Mouse (Mus musculus) midbrain, postnatal 0 days (tissue): ENCODE data around the gene Afg1l. TPM values are rescaled to one million over a fixed set of nuclear protein-coding genes. Genes with fewer than 3 reads are reported as not detected.

Source experiments
- ATAC-seq: fragments of 200-750 bp; cut with Nextera tagmentation; 2 replicates; pipeline ENCODE4 v1.8.0; 2017; ENCODE audit warnings: moderate number of reproducible peaks, mild to moderate bottlenecking, moderate TSS enrichment, moderate library complexity; ENCODE audit not compliant: low FRiP score
- DNase-seq: peaks from one replicate; pipeline ENCODE4 v3.0.0-alpha.2; 2015; ENCODE audit warnings: low spot score
- H3K27ac ChIP-seq: fragments of 300-500 bp; sonication (generic); 2 replicates; pipeline ENCODE4 v1.5.1; 2014; ENCODE audit warnings: low read depth, mild to moderate bottlenecking, low read length, mixed read lengths
- H3K27me3 ChIP-seq: fragments of 300-500 bp; sonication (generic); 2 replicates; pipeline ENCODE4 v1.6.1; 2014; ENCODE audit warnings: low read length, control low read depth, mixed read lengths; ENCODE audit not compliant: insufficient read depth
- H3K36me3 ChIP-seq: fragments of 300-500 bp; sonication (generic); 2 replicates; pipeline ENCODE4 v1.6.1; 2014; ENCODE audit warnings: low read length, control low read depth, mixed read lengths; ENCODE audit not compliant: insufficient read depth
- H3K4me1 ChIP-seq: fragments of 300-500 bp; sonication (generic); 2 replicates; pipeline ENCODE4 v1.6.1; 2014; ENCODE audit warnings: mild to moderate bottlenecking, control low read depth, antibody characterized with exemption, low read length, mixed read lengths; ENCODE audit not compliant: insufficient read depth
- H3K4me2 ChIP-seq: fragments of 300-500 bp; sonication (generic); 2 replicates; pipeline ENCODE4 v1.6.1; 2014; ENCODE audit warnings: low read depth, mild to moderate bottlenecking, low read length, mixed read lengths; ENCODE audit not compliant: poor library complexity, severe bottlenecking
- H3K4me3 ChIP-seq: fragments of 300-500 bp; sonication (generic); 2 replicates; pipeline ENCODE4 v1.5.1; 2014; ENCODE audit warnings: low read depth, mild to moderate bottlenecking, low read length, moderate library complexity
- H3K9ac ChIP-seq: fragments of 300-500 bp; sonication (generic); replicated peaks from 2 replicates; pipeline ENCODE4 v1.6.1; 2014; ENCODE audit warnings: mild to moderate bottlenecking, low read length, moderate library complexity, mixed read lengths; ENCODE audit not compliant: poor library complexity, severe bottlenecking
- H3K9me3 ChIP-seq: fragments of 300-500 bp; sonication (generic); 2 replicates; pipeline ENCODE4 v1.6.1; 2016; ENCODE audit warnings: low read length, control low read depth
- CTCF ChIP-seq: IDR thresholded peaks from 2 replicates; pipeline ENCODE4 v1.5.1; 2016; ENCODE audit warnings: antibody characterized with exemption, mild to moderate bottlenecking
- WGBS: fragments of 180-500 bp; shearing (Covaris S2); extraction: QIAGEN DNeasy Blood & Tissue Kit; methylation state at CpG from one replicate; pipeline ENCODE4 v1.1.7; 2014; 5-methylcytosine and 5-hydroxymethylcytosine counted together
- polyA plus RNA-seq: library from polyadenylated mRNA; unstranded; fragments of >200 nt; fragmentation: Nextera tagmentation; extraction: Ambion mirVana; gene quantifications from 2 replicates; pipeline ENCODE4 v1.2.1, GENCODE M21; 2015
- total RNA-seq: library from RNA; depleted of rRNA; stranded (reverse); fragments of >200 nt; gene quantifications from 2 replicates; pipeline ENCODE4 v1.2.3, GENCODE M21; 2014

Afg1l gene
- total and polyA plus RNA-seq, 2 experiments from 2014 or later: 5.8 to 8.5 TPM

DNA sequence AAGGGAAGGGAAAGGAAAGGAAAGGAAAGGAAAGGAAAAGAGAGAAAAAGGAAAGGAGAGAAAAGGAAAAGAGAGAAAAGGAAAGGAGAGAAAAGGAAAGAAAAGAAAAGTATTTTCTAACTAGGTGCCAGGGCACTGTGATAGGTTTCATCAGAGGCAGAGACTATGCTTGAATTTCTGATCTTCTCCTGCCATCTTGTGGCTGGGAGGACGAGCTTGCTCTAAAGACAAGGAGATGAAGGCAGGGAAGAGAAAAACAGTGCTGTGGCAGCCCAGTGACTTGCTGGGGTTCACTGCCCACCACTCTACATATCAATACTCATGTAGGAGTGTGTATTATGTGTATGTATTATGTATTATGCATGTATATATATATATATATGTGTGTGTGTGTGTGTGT lies 183.3 kb downstream of the Afg1l start:
- Histone ChIP-seq H3K4me1 (no peaks in the 10 kb centered on the region), H3K4me3 (no peak overlapping the region), H3K27ac (no peak overlapping the region), H3K36me3 (no peaks in the 10 kb centered on the region), H3K9ac (no peak overlapping the region), H3K27me3 (no peaks in the 10 kb centered on the region), H3K4me2 (no peak overlapping the region), H3K9me3 (no peaks in the 10 kb centered on the region)
- peak; percentile 93 for TF ChIP-seq CTCF
- DNase-seq (peak; percentile 80), ATAC-seq (peak; percentile 57; the same call in 1 of the 2 replicates)
- 0% methylated on average over 1 of the region's 1 CpGs for WGBS

DNA sequence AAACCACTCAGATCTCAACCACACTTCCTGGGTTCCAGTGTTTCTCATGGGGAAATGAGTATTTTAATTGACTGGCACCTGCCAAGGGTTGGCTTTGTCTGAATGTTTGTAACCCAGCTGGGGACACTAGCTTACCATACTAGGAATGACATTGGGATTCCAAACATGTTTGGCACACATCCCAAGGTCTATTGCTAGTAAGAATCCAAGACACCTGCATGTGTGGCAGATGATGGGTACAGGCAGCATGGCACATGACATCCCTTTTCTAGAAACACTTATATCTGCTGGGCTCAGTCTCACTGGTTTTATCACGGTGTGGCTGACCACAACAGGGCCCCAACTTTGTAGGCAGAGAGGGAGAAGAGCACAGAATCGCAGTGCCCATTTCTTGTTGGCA lies 184.0 kb downstream of the Afg1l start:
- DNase-seq (no peak), ATAC-seq (no peak)
- no peak for TF ChIP-seq CTCF
- no peaks in the 10 kb centered on the region for H3K36me3 ChIP-seq
- H3K27me3 ChIP-seq: no peaks in the 10 kb centered on the region
- H3K9me3 ChIP-seq: no peaks in the 10 kb centered on the region
- no peaks in the 10 kb centered on the region for H3K4me1 ChIP-seq
- H3K9ac ChIP-seq: no peak overlapping the region
- 66% methylated on average over 2 of the region's 2 CpGs for WGBS
- no peak overlapping the region for H3K4me3 ChIP-seq
- no peak overlapping the region for H3K4me2 ChIP-seq
- no peak overlapping the region for H3K27ac ChIP-seq

DNA sequence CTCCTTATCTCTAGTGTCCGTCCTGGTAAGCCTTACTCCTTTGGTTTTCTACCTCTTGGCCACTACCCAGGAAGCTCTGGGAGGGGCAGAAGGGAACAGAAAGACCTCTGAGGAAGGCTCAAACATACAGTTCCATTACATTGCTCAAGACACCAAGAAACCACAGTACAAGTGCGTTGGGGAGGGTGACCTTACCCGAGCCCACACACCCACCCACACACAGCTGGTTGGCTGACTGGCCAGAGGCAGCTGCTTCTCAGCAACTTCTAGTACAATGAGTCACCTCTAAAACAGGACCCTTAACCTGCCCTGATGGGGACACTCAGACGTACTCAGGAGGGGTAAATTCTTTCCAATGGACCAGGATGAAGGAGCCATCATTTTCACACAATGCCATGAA lies 184.5 kb downstream of the Afg1l start:
- no peak for ATAC-seq
- Histone ChIP-seq H3K36me3 (no peaks in the 10 kb centered on the region), H3K4me3 (no peak overlapping the region), H3K4me1 (no peaks in the 10 kb centered on the region), H3K27me3 (no peaks in the 10 kb centered on the region), H3K9ac (no peak overlapping the region), H3K9me3 (no peaks in the 10 kb centered on the region), H3K4me2 (no peak overlapping the region), H3K27ac (no peak overlapping the region)
- no peak for DNase-seq
- TF ChIP-seq CTCF: no peak
- WGBS: 73% methylated on average over 4 of the region's 4 CpGs

DNA sequence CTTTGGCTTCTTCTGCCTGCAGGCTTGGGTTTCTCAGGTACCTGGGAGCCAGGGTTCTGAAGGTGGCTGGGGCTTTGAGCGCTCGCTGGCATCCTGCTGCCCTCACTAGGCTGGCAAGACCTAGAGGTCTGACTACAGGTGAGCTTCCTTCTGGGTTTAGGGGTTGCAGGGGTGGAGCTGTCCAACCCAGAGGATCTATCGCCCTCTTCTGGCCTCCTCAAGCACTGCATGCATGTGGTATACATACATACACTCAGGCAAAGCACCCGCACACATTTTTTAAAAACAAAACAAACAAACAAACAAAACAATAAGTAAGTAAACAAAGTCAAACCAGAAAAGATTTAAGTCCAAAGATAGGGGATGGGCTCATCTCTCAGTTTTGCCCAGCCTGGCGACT lies 187.0 kb downstream of the Afg1l start:
- Histone ChIP-seq H3K4me3 (no peak overlapping the region), H3K4me1 (no peaks in the 10 kb centered on the region), H3K27ac (no peak overlapping the region), H3K4me2 (no peak overlapping the region), H3K9me3 (no peaks in the 10 kb centered on the region), H3K27me3 (no peaks in the 10 kb centered on the region), H3K9ac (no peak overlapping the region), H3K36me3 (no peaks in the 10 kb centered on the region)
- ATAC-seq (peak; percentile 35; the same call in 1 of the 2 replicates), DNase-seq (peak; percentile 39)
- 60% methylated on average over 5 of the region's 5 CpGs for WGBS
- peak; percentile 72 for TF ChIP-seq CTCF

DNA sequence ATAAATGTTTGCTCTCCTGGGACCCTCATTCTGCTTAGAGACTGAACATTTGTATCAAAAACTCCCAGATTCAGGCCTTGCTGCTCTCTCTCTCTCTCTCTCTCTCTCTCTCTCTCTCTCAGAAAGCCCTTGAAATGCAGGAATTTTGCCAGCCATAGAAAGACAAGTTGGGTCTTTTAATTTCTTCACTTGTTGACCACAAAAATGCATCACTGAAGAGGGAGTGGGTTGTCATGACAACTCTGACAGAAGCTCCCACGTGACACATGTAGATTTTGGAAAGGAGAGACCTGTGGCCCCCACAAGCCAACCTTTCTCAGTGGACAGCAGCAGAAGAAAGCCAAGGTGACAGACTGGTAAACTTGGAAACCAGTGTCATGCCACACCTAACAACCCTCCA lies 190.7 kb downstream of the Afg1l start:
- no peak for ATAC-seq
- Histone ChIP-seq H3K4me3 (no peak overlapping the region), H3K4me2 (no peak overlapping the region), H3K27ac (no peak overlapping the region), H3K4me1 (no peaks in the 10 kb centered on the region), H3K9me3 (no peaks in the 10 kb centered on the region), H3K36me3 (no peaks in the 10 kb centered on the region), H3K9ac (no peak overlapping the region), H3K27me3 (no peaks in the 10 kb centered on the region)
- DNase-seq: no peak
- TF ChIP-seq CTCF: no peak
- WGBS: 52% methylated on average over 1 of the region's 1 CpGs

DNA sequence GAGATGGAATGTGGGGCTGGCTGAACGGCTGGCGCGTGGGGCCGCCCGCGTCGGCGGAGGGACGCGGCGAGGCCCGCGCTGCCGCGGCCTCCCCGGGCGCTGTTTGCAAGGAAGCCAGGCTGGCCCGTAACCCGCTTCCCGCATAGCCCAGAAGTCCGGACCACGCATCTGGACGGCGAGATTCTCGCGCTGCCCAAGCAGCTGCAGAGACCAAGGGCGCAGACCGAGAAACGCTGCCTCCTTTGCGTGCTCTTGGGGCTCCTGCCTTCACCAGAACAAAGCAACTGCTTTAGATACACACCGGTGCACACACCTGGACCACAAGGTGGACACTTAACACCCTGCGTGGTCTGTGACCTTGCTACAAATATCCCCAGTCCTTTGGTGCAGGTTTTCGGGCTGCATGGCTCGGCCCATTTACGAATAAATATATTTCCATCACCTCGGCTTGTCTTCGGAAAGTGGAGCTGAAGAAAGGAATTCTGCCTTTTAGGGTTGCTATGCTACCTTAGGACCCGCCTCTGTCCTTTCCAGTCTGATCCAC lies 200.0 kb downstream of the Afg1l start:
- under 1% methylated on average over 38 of the region's 38 CpGs for whole genome bisulfite sequencing
- peaks cover 6% of the 10 kb centered on the region; the same call in 1 of the 2 replicates for H3K4me1 ChIP-seq
- no peaks in the 10 kb centered on the region for H3K36me3 ChIP-seq
- TF ChIP-seq CTCF: peak; percentile 21; the same call in 1 of the 2 replicates
- H3K9ac ChIP-seq: peak overlapping the region; percentile 71
- ATAC-seq (peak; percentile 10), DNase-seq (no peak)
- no peaks in the 10 kb centered on the region for H3K9me3 ChIP-seq
- peak overlapping the region; percentile 87 for H3K4me2 ChIP-seq
- H3K27ac ChIP-seq: peak overlapping the region; percentile 90
- H3K27me3 ChIP-seq: no peaks in the 10 kb centered on the region
- H3K4me3 ChIP-seq: peak overlapping the region; percentile 82
